Mouse (Mus musculus): ENCODE data around the gene Tex9. TPM values are rescaled to one million over a fixed set of nuclear protein-coding genes. Genes with fewer than 3 reads are reported as not detected.

Tex9 gene
- total RNA-seq (2021) = 10 to 100 TPM in 1 of 2 experiments, 1 to 10 TPM in 1; 9.1 to 10.8 TPM
- long read RNA-seq, experiment 1, partial matches to known transcripts = 1 of 4 reads
- long read RNA-seq, experiment 1, other reads (novel, unspliced or antisense) = 1 of 4 reads
- long read RNA-seq, experiment 2, partial matches to known transcripts = 0 of 3 reads
- long read RNA-seq, experiment 2, other reads (novel, unspliced or antisense) = 1 of 3 reads

DNA sequence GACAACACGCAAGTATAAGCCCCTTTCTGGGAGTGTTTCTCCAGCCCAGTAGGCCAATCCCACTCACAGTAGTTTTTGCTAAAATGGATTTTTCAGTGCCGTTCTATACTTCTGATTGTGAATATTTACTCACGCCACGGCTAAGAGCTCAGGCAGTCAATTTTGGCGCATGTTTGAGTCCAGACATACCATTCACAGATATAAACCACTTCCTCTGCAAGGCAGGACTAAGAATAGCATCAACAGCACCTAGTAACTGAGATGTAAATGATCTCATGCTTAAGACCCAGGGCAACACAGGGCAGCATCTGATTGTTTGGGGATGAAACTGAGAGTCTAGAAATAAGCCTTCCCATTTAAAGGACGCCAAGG lies at the start of gene Tex9:
Gene Tex9, minus strand, starts transcription at position 19 of the 372 bp plus-strand sequence.
- DNase-seq (ENCODE audit: low spot score in 2 of 2) = no peak

DNA sequence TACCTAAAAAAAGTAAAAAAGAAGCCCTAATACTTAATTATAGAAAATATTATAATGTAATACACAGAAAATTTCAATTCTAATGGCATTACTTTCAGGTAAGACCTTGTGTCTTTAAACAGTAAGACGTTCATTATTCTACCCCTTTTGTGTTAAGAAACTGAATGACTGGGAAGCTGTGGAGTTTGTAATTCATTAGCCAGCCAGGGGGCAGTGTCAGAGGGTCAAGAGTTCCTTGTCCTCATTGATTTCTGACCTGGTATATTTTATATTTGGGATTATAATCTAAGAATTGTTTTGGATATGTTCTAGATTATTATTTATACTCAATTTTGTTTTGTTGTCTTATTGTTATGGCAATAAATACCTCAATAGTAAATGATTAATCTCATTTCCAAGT lies 45.1 kb upstream of the Tex9 start:
- DNase-seq (ENCODE audit: low spot score in 2 of 2) = no peak

DNA sequence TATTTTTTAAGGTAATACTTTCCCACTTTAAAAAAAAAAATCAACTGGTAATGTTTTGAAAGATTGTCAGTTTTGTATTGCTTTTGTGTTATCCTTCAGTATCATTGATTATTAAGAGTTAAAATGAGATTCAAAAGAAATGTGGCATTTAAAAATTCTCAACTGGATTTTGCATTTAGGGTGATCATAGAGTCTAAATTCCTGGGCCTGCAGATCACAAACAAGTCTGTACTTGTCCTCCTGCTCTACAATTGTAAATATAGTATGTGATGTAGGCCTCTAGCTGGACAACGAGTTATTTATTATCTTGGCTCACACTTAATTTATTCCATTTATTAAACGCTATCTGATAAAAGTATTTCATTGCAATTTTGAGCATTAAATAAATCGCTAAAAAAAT lies 43.4 kb upstream of the Tex9 start:
- DNase-seq (ENCODE audit: low spot score in 2 of 2) = no peak

DNA sequence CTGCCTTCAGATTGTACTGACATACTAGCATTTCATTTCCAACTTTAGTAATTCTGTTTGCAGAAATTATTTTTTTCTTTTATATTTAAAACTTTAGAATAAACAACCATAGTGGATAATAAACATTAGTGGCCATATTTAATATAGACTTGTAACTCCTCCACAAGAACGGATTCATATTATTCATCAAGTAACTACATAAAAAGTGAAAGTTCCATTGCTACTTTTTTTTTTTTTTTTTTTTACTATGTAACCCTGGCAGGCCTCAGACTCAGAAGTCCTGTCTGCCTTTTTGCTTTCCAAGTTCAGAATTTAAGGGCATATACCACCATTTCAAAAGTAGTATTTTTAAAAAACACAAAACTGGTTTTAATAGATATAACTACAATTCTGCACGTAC lies 43.0 kb upstream of the Tex9 start:
- no peak for DNase-seq (ENCODE audit: low spot score in 2 of 2)

DNA sequence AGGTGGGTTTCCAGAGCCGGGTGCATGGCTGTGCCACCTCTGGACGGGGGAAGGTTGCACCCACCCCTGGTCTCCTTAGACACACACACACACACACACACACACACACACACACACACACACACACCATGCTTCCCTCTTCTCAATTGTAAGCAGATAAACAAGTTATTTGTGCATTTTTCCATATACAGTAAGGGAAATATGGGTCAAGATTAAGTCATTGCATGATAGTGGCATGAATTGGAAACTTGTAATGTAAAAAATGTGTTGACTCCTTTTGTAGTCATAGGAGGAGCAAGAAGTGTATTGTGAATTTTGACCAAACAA lies 41.0 kb upstream of the Tex9 start:
- no peak for DNase-seq (ENCODE audit: low spot score in 2 of 2)

DNA sequence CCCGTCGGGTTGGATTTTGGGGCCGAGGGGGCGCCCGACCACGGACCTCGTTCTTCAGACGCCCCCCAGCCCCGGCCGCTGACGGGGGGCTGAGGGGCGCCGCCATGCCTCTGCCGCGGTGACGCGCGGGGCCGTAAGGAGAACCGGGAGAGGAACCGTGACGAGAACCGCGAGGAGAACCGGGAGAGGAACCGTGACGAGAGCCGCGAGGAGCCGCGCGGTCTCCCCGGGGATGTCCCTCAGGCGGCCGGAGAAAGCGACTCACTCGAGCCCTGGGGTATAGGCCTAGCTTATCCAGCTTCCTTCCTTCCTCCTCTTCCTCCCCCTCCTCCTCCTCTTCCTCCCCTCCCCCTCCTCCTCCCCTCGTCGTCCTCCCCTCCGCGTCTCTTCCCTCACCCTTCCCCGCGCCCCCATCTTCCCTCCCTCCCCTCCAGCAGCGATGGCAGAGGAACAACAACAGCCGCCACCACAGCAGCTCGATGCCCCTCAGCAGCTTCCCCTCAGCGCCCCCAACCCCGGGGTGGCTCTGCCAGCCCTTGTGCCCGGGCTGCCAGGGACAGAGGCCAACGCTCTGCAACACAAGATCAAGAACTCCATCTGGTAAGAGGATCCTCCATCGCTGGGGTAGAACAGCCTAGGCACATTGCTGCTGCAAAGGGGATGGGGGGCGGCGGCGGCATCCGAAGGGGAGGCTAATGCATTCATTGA lies 40.5 kb upstream of the Tex9 start:
- DNase-seq (ENCODE audit: low spot score in 2 of 2) = peak; percentile 51 to 67

DNA sequence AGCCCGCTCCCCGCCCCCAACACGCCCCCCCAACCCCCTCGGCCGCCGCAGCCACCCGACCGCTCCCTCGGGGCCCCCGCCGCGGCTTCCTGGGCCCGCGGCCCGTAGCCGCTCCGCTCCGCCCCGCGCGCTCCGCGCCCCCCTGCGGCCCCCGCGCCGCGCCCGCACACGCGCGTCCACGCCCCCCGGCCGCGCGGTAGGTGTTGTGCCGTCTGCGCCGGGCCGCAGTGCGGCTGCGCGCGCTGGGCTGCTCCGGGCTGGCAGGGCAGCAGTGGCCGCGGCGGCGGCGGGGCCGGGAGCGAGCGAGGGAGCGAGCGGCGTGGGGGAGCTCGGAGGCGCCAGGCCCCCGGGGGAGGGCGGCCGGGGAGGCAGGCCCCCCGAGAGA lies 40.0 kb upstream of the Tex9 start, which contains the start of gene Rfx7:
Gene Rfx7, plus strand, starts transcription at position 245 of the 385 bp plus-strand sequence.
- DNase-seq (ENCODE audit: low spot score in 2 of 2) = peak in 1 of 2 experiments; percentile 79

DNA sequence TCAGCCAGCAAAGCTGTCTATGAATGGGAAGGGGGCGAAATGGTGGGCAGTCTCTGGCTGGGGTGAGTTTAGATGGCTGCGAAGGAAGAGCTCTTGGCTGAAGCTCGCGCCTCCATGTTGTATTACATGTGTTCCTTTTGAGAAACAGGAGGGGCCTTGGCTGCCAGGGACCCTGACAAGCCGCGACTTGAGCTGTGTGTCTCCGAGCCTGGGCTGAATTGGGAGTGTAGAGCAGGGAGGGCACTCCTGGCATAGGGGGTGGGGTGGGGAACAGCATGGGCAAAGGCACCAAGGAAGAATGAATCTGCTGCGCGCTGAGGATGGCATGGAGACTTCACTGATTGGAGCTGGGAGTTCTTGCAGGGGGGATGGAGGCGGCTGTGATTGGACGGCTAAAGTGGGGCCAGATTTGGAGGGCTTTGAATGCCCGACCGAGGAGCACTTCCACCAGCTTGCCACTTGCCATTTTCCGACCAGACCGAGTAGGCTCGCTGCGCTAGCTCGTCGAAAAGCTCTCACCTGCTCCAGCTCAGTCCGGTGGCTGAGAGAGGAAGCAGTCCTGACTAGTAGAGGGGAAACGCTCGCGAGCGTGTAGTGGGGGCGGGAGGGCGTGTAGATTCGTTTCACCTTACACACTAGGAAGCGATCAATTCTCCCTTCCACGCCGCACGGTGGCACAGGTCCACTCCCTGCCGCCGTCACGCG lies 39.4 kb upstream of the Tex9 start:
- peak; percentile 83 to 90 for DNase-seq (ENCODE audit: low spot score in 2 of 2)

DNA sequence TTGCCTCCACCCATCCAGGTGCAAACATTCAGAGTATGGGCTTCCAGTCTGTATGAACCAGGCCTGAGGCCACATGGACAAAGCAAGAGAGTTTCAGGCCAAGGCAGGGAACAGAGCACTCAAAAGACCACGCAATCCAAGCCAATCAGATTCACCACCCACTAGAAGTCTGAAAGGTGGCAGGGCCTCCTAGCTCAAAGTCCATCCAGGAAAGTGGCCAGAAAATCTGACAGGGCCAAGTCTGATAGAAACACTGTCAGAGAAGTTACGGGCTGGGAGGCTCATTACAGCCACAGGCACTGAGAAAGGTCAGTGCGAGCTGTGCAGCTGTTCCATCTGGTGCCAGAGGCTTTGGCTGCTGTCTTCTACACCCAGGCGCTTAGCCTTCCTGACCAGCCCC lies 38.8 kb upstream of the Tex9 start:
- DNase-seq (ENCODE audit: low spot score in 2 of 2) = peak in 1 of 2 experiments; percentile 26

DNA sequence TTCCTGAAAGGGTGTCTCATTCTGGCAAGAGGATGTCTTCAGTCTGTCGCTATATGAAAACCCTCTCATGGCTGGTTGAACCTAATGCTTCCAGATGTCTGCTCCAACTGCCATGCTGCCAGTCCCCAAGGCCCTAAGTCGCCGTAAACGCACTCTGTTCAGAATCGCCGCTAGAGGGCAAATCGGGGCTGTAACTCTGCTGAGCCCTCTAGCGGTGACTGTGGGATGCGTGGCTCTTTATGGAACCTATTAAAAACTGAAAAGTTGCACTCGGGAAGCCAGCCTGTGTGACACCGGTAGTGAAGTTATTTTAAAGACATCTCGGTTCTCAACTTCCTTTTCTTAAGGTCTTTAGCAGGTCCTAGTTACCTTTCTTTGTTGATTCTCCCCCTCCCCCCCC lies 38.2 kb upstream of the Tex9 start:
- DNase-seq (ENCODE audit: low spot score in 2 of 2) = peak; percentile 84 to 90

DNA sequence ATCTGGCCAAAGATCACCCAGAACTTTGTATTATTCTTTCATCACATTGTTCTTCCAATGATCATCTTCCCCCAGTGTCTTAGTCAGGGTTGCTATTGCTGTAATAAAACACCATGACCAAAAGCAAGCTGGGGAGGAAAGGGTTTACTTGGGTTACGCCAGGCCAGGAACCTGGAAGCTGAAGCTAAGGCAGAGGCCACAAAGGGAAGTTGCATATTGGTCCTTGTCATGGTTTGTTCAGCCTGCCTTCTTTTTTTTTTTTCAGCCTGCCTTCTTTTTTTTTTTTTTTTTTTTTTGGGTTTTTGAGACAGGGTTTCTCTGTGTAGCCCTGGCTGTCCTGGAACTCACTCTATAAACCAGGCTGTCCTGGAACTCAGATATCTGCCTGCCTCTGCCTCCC lies 34.1 kb upstream of the Tex9 start:
- DNase-seq (ENCODE audit: low spot score in 2 of 2) = no peak

DNA sequence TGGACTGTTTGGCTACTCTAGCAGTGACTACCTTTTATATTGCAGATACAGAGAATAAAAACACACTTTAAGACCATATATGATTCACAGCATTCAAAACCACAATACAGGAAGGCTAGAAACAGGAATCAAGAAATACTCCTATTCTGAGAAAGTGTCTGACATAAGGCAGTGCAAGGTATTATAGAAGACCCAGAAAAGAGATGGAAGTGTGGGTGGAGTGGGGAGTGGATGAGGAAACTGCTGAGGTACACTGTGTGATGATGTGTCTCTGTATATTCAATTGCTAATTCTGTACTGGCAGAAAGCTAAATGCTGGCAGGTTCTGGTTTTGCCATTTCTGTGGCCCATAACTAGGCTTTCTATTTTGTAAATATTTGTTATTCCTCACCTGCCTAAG lies 28.8 kb upstream of the Tex9 start:
- no peak for DNase-seq (ENCODE audit: low spot score in 2 of 2)

DNA sequence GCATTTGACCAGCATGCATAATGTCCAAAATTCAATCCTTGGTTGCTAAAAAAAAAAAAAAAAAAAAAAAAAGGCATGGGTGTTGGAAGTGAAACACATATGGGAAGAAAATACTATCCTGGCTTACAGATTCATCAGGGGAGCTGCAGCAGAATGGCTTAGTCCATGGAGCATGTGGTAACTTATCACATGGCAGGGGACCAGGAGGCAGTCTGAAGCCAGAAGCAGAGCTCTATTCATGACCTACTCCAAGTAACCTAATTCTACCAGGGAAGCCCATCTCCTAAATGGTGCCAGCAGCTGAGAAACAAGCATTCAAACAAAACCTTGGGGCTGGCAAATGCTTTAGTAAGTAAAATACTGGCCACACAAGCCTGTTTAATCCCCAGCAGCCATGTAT lies 27.2 kb upstream of the Tex9 start:
- DNase-seq (ENCODE audit: low spot score in 2 of 2) = no peak

DNA sequence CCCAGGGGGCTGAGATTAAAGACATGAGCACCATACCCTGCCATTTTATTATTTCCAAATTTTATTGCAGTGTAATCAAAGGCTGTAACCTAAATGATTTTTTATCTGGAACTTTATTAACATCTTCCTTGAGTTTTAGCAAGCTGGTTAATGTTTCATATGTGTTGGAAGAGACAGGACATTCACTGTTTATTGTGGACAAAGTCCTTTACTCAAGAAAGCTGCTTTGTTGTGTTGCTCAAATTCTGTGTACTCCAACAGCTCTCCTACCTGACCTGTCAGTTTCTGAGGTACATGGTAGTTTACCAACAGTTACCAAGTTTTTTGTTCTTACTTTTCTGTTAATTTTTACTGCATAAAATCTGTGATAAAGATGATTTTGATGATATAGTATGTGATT lies 23.4 kb upstream of the Tex9 start:
- DNase-seq (ENCODE audit: low spot score in 2 of 2) = no peak

DNA sequence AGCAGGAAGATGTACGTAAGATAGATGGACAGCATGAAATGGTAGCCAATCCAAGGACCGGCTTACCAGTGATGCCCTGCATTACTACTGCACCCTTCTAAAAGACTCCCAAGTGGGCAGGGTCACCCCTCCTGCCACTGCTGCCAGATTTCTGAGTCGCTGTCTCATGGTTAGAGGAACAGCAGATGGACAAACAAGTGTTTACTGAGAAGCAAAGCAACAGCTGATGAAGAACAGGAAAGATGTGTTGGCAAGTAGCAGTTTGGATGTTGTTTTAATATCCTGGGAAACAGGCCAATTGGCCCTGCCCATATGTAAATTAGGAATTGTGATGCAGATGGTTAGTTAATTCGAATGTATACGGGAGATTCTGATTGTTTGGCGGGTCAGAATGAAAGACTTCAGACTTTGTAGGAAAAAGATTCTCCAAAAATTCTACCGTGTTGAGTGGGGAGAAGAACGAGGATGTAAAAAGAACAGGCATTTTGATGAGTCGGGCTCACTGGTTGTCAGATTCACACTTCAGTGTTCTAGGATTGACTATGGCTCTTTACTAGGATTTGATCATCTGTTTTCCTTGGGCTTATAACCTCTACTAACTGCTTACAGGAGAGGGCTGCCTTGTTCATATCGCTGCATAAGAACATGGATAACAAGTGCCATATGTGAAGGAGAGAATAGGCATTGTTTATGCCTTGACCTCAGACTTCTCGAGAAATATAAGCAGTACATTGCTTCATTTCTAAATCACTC lies 20.4 kb upstream of the Tex9 start:
- no peak for DNase-seq (ENCODE audit: low spot score in 2 of 2)

DNA sequence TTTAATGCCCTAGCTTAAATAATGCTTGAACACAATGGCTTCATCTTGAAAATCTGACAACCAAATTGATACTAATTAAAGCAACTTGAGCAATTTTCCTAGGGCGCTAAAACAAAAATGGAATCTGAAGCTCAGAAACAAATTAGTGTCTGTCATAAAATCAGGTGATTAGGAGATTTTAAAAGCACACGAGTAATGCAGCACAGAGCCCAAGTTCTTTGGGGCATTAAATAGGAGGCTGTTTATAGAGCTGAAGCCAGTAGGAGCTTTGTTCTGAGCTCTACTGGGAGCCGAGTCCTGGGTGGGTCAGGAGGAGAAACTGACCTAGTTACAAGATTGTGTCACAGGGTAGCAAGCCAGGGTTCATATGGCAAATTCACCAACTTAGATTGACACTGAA lies 5.2 kb upstream of the Tex9 start:
- no peak for DNase-seq (ENCODE audit: low spot score in 2 of 2)

DNA sequence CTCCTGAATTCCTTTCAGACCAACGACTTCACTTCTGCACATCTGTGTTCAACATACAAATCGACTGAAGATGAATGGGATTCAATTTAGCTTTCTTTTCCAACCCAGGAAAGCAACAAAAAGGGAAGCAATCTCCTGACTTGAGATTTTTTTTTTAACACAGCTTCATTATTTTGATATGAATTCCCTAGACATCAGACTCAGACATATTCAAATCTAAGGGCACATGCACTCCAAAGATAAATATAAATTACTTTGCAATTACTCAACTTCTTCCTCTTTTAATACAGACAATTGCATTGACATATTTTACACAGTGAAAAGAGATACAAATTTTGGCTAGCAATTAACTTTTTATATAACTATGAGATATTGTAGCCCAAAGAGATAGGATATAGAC lies 4.7 kb upstream of the Tex9 start:
- no peak for DNase-seq (ENCODE audit: low spot score in 2 of 2)

DNA sequence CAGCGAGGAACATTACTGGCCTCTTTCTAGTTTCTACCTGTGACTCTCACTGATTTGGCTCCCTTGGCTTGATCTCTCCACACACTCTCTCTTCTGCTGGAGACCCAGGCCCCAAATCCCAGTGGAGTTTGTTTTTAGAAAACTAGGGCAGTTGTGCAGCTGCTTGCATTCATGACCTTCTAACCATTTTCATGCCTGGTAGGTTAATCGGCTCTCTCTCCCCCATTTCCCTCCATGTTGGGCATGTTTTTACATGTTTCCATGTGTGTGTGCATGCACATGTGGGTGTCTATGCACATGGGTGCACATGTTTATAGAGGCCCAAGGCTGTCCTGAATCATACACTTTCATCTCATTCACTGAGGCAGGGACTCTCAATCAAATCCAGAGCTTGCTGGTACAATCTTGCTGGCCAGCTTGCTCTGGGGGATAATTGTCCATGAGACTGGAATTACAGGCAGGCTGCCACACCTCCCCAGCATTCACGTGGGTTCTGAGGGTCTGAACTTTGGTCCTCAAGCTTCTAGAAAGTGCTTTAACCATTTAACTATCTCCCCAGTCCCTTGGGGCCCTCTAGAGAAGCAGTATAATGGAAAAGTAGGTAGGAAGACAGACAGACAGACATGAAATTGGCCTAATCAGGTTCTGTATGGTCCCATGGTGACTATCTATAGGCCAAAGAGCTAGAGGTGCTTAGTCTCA lies 2.1 kb upstream of the Tex9 start:
- DNase-seq (ENCODE audit: low spot score in 2 of 2) = no peak

DNA sequence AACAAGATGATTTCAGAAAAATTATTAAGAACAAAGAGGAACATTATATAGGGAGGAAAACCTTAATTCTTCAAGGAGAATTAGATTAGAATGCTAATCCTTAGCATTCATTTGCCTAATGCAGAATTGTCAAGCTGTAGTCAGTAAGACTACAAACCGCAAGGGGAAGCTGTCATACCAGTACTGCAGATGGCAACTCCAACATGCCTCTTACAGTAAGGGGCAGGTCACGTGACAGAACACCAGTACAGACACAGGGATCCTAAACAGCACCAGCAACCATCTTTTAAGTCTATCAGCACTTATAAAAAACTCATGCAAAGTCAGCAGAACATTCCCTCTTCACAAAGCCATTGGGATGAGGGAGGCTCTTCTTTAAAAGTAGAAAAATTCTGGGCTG lies 1.5 kb upstream of the Tex9 start:
- DNase-seq (ENCODE audit: low spot score in 2 of 2) = no peak

DNA sequence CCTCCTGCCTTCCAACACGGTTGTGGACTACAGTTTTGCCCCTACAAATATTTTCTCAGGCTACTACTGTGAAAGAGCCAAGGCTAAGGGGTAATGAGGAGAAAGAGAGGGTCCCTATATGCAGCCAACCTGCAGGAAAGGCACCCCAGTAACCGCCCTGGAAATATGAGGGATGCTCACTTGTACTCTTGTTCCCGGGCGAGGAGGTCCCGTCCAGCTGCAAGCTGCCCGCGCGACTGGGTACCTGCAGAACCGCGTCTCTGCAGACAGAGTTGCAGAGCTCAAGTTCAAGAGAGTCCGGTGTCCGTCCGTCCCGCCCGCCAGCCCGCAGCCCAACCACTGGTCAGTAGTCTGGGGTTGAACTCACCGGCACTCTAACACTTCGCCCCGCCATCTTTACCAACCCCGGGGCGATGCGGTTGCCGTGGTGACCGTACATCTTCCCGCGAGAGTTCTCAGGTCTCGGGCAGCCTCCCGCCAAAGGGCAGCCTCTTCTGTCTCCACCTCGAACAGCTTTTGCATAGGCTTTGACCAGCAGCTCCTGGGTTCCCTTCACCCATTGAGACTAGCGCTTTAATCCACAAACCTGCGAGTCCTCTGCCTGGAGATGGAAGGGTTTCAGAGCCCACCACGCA lies 336 bp downstream of the Tex9 start:
- peak; percentile 79 to 85 for DNase-seq (ENCODE audit: low spot score in 2 of 2)

DNA sequence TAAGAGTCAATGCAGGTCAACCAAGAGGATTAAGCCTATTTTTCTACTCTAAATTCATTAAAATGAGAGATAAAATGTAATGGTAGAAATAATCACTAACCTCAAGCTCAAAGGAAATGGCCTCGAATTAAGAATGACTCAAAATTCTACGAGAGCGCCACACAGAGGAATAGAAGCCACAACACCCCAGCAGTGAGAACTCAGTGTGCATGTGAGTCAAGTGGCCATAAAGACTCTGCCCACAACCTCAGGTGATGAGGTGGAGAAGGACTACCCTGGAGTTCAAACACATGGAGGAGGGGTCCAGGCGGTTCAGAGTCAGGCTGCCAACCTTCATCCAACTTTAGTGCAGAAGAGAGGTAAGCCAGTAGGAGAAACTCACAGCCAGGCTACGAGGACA lies 2.9 kb downstream of the Tex9 start:
- DNase-seq (ENCODE audit: low spot score in 2 of 2) = no peak

Data from layer of hippocampus, postnatal 14 days (tissue).